Mouse (Mus musculus) layer of hippocampus, adult 18-20 months (tissue): Measurements from ENCODE around the gene Wwox. TPM values are rescaled to one million over a fixed set of nuclear protein-coding genes. Genes with fewer than 3 reads are reported as not detected.

Experiments
- DNase-seq, 2 experiments: peaks; one replicate each; pipeline ENCODE4 v3.0.0; 2022; ENCODE audit warnings: low spot score in 2 of 2
- total RNA-seq, 2 experiments: library from RNA; stranded (reverse); gene quantifications; 2 replicates each; pipeline ENCODE4 v1.2.3; 2021

Wwox gene
- total RNA-seq, 2 experiments from 2014 or later = 14.9 to 15.3 TPM

DNA sequence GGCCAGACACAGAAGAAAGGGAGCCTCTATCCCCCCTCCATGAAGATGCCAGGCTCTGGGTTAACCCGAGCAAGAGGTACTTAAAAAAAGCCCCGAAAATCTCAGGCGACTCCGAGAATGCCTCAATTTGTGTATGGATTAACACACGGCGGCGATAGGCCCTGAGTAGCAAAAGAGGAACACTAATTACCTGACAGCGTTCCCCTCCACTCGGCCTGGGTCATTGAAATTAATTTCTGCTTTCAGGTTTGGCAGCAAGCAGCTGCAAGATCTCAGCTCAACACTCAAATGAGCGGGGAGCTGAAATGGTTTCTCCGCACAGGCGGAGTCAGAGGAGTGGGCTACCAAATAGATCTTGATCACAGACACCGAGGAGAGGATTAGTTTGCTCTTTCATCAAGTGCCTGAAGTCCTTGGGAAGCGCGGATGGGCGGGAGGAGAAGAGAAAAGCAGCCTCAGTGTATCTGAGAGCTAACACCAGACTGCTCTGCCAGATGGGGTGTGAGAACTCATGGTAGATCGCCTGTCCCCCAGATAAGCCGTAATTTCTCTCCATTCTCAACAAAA is 445.7 kb downstream of the Wwox start:
- DNase-seq = peak in 1 of 2 experiments; percentile 3

DNA sequence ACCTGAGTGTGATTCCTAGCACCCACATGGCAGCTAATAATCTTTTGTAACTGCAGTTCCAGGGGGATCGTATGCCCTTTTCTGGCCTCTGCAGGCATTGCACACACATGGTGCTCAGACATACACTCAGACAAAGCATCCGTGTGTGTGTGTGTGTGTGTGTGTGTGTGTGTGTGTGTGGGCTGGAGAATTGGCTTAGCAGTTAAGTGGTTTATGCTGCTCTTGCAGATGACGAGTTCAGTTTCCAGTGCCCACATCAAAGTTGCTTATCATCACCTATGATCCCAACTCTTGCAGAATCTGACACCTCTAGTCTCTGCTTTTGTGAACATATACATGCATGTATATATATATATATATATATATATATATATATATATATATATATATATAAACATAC is 448.9 kb downstream of the Wwox start:
- no peak for DNase-seq

DNA sequence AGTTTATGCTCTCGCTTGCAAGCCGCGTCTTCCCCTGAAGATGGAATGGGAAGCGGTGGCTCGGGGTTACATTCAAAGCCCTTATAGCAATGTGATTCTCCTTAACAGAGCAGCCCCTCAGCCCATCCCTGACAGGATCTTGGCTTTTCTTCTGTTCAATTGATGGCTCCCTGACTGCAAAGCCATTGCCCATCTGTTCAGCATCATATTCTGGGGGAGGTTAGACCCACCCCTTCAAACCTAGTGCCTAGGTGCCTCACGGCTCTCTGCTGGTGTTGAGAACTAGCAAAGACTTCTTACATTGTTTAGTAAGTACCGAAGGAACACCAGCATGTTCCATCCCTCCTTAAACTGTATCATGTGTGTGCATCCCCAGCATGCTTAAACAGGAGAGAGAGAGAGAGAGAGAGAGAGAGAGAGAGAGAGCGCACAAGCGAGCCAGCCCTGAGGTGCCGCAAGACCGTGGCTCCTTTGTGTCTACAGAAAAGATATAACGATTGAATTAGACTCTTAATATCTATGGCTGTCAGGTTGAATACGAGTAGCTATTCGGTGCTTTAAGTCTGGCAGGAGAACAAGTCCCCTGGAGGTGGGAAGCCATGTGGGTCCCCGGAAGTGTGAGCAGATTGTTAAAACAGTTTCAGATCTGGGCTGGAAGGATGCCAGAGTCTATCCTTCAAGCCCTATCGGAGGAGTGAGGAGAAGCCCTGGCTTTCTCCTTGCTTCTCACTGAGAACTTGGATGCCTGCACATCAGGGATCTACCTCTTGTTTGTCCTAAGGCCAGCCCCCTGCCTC is 450.3 kb downstream of the Wwox start:
- DNase-seq = peak in 1 of 2 experiments; percentile 25

DNA sequence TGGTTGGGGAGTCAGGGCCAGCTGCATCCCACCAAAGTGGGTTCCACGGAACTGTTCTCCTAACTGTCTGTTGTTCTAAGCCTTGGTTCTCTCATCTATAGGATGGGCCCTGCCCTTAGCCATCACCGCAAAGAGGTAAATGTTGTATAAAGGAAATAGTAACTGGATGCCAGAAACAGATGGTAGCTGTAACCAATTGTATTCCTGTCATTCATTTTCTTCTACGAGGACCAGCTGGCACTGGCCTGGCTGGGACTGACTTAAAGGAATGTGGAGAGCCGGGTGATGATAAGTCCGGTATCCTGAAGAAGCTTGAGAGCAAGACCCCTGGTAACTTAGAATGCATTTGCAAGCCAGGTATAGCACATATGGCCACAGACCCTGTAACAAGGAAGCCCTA is 451.0 kb downstream of the Wwox start:
- DNase-seq = no peak

DNA sequence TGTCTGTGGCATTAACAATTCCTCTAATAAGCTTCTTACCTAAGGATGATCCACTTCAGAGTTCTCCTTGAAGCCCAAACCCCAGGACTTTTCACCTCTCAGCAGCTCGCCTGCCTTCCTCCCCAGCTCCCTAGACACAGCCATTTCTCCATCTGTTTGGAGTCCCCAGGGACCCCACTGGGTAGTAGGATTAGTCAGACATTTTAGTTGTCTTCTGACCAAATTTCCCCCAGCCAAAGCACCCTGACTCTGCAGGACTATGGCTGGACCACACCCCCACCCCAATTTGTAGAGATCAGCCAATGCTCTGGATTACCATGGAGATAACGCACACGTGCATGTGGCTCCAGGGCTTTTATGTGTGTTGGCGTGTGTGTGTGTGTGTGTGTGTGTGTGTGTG is 451.8 kb downstream of the Wwox start:
- no peak for DNase-seq

DNA sequence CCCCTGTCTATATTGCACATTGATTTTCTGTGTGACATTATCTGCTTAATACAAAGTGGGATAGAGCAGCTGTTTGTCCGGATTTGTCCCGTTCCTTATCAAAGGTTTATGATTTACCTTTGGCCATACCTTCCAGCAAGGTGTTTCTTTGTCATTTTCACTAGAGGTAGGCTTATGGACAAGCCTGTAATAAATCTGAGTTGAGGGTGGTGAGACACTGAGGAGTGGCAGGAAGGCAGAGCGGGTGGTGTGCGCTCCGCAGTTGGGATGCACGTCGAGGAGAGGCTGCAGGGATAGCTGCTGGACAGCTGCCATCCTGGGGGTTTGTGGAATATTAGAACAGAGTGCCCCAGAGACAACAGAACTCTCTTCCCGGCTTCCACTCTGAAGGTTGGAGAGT is 458.0 kb downstream of the Wwox start:
- DNase-seq = no peak

DNA sequence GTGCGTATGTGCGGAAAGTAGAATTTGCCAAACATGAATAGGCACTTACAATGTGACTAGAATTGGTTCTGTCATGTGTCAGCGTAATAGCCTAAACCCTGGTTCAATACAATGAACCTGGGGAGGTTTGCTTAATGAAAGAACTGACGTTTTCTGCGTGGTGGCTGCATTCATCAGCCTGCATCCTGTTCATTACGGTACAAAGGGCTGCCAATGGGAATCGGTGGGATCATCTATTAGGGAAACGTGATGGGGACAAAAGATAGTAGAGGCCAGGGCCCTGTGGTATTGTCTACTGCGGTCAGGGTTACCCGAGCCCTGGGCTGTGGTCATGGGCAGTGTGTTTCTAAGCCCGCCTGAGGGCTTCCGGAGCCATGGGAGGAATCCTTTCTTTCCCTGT is 459.7 kb downstream of the Wwox start:
- no peak for DNase-seq

DNA sequence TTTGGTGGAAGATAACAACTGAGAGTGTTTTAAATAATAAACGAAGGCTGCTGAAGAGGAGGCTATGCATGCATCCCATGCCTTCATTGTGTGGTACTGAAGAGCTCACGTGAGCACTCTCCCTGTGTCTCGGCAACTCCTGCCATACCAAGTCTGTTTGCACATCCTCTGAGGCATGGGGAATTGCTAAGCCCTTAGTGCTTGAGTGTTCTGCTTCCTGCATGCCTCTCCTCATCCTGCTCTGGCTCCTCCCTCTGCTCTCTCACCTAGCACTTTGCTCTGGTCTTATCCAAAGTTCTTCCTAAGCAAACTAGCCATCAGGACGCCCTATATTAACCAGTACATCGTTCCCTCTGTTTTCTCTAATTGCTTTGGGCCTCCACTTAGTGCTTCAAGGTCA is 463.1 kb downstream of the Wwox start:
- DNase-seq = no peak

DNA sequence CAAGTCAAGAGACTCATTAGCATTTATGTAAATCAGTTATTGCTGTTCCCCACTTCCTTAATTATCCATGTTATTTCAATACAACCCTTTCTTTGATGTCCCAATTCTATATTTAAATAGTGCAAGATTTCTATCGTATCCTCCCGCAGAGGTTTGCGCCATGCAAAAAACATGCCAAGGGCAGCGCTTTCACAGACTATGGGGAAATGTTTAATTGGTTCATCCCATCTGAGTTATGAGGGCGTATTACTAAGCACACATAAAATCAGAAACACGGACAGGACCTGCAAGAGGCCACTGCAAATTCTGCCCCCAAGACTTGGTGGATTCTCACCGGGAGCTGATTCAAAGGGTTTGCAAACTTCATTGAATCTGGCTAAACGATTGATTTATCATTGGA is 468.6 kb downstream of the Wwox start:
- DNase-seq = no peak

DNA sequence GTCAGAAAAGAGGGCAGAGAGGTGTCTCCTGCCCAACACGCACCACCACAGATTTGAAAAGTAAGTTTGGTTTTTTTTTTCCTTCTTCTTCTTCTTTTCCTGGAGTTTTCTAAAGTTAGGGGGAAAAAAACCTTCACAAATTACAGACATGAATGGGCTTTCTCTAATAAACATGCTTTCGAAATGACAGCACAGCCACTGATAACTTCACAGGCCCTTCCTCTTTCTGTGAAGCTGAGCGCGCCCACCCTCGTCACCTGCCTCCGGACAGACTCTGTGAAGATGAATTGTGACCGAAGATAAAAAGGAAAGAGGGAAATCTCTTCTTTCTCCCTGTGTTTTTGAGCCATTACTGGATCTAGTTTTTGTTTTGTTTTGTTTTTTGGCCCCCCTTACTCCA is 469.1 kb downstream of the Wwox start:
- DNase-seq = no peak

DNA sequence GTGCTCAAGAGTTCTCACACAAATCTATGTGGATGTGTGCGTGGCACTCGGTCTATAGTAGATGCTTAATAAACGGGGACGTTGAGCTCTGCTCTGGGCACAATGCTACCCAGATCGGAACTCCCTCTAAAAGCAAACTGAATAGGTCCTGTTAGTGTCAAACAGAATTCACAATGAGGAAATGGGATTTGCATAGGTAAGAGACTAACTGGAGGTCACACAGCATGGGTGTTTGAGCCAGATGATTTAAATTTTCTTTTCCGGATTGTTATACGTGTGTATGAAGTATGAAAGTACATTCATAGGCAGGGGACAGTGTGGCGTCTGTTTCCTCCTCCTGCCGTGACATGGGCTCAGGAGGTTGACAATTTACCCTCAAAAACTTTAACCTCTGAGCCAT is 469.7 kb downstream of the Wwox start:
- DNase-seq = no peak

DNA sequence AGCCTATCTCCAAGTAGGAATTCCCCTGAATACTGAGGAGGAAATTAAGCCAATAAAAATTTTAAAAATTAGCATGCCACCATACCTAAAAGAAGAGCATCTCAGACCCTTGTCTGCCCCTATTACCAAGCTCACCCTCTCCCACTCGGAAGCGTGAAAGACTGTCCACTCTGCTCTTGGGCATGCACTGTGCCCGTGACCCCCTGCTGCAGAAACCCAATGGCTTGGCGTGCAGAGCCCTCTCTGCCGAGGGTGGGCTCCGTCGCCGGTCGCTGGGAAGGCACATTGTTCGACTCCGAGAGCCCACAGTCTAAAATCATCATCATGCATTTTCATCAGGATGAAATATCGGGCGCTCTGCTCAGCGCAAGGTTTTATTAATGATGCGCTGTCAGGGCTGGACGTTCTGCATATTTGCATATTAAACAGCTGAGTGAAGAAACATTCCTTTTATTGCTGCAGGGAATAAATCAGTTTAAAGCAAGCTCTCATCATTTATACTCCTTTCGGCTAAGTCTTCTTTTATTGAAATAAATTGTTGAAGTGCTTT is 471.7 kb downstream of the Wwox start:
- DNase-seq = no peak

DNA sequence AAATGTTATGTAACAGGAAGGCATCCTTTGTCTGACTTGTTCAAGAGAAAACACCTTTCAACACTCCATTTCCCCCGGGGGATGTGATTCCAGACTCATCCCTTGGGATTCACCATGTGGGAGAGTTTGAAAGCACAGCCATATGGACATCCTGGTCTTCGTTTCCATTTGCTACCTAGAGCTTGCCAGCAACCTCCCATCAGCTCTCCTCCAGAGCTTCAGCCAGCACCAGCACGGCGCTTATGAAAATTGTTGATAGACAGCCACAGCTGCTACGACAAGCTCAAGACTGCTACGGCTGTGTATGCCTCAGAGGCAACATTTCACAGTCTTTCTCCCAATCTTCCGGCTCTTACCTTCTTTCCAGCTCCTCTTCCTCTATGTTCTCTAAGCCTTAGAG is 484.2 kb downstream of the Wwox start:
- peak; percentile 28 to 61 for DNase-seq

DNA sequence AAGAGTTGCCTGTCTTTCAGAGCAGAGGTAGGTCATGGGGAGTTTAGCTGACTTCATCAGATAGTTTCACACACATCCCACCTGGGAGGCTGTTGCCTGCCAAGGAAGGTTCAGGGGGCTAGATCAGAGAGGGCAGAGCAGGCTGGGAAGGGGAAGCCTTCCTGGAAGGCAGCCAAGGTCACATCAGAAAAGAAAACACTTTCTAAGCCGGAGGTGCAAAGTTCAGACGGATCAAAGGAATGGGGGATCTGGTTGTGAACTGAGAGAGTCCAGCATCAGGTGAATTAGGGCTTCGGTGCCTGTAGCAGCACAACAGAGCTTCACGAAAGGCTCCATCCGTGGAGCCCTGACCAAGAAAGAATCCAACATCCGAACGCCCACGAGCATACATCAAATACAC is 488.0 kb downstream of the Wwox start:
- DNase-seq = no peak

DNA sequence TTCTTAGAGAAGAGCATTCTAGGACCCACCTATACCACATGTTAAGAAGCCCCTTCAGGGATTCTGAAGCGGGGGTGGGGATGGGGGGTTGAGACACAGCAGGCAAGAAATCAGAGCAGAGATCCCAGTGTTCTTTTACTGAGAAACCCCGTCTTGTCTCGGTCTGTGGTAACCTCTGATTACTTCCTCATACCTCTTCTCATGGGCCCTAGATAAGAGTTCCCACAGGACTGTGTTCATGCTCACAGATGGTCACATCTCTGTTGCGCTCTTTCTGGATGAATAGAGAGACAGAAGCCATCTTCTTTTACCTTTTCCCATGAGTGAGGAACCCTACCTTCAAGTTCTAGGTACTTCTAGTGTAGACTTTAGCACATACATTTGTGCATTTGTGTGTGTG is 488.5 kb downstream of the Wwox start:
- DNase-seq = no peak

DNA sequence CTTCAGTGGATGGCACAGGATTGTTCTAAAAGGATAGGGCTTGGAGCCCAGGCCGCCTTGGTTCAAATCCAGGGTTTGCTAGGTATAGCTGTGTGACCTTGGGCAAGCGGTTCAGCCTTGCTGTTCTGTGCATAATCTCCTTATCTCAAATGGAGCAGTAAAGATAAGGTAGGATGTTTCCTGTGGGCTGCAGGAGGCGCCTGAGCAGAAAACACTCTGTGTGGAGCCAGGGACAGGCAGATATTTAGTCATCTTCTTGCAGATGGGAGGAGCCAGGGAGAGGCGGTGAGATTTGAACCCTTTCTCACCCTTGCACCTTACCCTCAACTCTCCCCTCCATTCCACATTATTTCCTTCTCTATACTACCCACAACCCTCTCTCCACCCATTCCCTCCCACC is 490.1 kb downstream of the Wwox start:
- no peak for DNase-seq

DNA sequence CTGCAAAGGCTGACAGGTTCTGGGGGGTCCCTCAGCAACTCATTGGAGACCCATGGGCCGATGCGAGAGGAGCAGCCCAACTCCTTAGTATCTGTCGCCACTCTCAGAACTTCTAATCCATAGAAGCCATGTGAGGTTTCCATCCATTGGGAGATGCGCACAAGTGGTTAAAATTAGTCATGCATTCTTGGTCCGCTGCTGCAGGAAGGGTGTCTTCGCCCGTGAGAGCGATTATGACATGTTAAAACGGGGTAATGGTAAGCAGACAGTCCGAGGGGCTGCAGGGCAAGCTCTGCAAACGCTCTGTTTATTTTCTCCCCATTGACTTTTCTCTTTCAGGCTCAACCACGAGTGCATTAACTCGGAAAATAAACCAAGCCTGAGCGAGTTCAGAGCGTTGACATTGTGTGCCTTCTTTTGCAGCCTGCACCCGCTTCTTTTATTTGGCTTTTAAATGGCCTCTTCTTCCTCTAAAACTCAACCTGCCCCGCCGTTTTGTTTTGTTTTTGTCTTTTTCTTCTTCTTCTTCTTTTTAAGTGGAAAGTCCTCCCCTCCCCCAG is 492.7 kb downstream of the Wwox start:
- DNase-seq = no peak

DNA sequence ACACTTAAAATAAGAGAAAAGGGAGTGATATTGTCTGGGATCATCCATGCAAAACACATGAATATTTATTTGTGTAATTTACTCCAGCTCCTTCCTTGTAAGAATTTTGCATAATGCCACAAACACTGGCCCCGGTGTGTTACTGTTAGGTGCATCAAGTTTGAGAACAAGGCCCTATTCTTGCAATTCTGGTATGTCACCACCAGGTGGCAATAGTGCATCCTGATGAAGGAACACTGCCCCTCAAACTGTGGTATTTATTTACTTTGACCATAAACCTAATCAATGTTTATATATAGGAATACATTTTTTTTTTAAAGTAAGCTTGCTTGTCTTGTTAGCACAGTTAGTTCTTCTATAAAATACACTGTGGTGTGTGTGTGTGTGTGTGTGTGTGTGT is 493.8 kb downstream of the Wwox start:
- DNase-seq = no peak

DNA sequence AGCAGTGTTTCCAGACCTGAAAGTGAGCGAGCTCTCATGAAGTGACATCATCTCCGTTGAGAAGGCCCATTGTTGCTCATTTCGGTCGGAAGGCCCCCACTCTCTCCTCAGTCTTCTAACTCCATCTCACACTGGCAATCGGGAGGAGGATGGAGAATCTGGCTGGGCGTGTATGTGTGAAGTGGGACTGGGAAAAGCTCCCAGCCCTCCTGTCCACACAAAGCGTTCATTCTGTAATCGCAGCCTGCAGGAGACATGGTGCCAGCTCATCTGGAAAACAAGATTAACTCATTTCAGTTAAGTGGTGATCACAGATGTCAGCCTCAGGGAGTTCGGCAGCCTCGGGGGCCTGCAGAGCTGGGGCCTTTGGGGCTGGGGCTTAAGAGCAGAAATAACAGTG is 497.4 kb downstream of the Wwox start:
- peak in 1 of 2 experiments; percentile 14 for DNase-seq

DNA sequence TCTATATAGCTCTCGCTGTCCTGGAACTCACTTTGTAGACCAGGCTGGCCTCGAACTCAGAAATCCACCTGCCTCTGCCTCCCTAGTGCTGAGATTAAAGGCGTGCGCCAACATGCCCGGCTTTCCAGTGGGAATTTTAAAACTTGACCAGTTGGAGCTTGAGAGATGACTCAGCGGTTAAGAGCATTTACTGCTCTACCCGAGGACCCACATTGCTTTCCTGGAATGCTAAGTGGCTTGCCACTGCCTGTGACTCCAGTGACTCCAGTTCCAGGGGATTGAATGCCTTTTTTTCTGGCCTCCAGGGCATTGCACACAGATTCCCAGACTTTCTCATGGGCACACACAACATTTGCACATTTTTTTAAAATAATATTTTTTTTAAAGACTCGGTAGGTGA is 499.9 kb downstream of the Wwox start:
- no peak for DNase-seq

DNA sequence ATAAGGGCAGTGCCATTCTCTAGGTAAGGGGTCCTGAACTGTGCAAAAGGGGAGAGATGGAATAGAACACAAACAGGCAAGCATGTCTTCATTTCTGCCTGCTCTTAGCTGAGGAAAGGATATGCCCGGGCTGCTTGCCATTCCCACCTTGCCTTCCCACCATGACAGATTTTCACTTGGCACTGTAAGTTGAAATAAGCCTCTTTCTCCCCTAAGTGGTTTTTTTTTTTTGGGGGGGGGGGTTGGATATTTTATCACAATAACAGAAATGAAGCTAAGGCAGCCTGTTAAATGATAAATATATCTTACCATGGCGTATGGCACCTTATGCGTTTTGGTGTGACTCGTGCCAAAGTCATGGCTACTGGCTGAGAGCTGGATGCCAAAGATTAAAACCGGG is 501.6 kb downstream of the Wwox start:
- no peak for DNase-seq

DNA sequence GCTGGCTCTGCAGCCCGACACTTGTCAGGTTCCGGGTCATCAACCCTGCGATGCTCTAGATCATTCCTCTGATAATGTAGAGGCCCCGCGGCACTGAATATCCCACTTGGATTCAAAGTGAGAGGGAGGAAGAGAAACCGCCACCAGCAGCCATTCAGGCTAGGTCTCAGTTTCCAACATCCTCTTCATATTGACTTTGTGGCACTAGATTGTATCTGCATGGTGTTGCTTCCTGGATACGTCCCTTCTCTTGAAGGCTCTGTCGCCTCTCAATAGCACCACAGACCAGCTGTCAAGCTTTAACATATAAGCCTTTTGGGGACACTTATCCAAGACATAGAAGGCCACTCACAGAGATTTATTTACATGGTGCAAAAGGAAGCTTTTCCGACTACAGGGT is 502.2 kb downstream of the Wwox start:
- DNase-seq = no peak

DNA sequence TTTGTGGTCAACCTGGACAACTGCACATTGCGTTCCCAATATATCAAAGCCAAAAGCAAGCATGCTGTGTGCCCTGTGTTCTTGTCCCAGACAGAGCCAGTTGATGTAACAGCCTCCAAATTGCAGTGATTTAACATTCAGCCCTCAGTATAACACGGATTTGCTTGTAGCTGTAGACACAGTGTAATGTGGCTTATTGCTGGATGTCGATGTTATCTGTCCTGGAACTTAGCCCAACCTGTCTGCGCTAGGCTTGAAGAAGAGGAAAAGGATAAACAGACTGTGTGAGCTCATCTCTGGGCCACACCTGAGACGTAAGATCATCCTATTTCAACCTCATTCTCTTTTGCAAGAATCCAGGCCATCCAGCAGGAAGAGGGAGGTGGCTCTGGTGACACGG is 508.5 kb downstream of the Wwox start:
- no peak for DNase-seq
